Mouse (Mus musculus) naive thymus-derived CD4-positive, alpha-beta T cell, adult 5 months (primary cell): ENCODE measurements around the gene Mbd3l1. TPM values are rescaled to one million over a fixed set of nuclear protein-coding genes. Genes with fewer than 3 reads are reported as not detected.

ENCODE experiments used
- polyA plus RNA-seq: library from polyadenylated mRNA; unstranded; fragments of 100-300 nt; shearing (Covaris generic); gene quantifications from one replicate; pipeline ENCODE4 v1.2.1, GENCODE M21; 2017

Gene Mbd3l1
- polyA plus RNA-seq = not detected

GRCm38 (mm10) chr9:18478168-18478567 lies at the start of gene Mbd3l1, which contains the start of gene Zfp558:
TSS of gene Mbd3l1 (plus strand) at chr9:18478359.
TSS of gene Zfp558 (minus strand) at chr9:18478268.

GRCm38 (mm10) chr9:18430354-18430753 lies 47.8 kb upstream of the Mbd3l1 start, which contains the start of gene Mbd3l2:
TSS of gene Mbd3l2 (plus strand) at chr9:18430654.

Other genes starting within 250 kb of the Mbd3l1 start
- gene Chordc1, start 186.2 kb upstream of the Mbd3l1 start, polyA plus RNA-seq = 138 TPM
- gene Naalad2, start 75.4 kb upstream of the Mbd3l1 start, polyA plus RNA-seq = 0.20 TPM
- gene Ubtfl1, start 73.9 kb upstream of the Mbd3l1 start, polyA plus RNA-seq = 0.30 TPM
- gene Mbd3l2, start 47.7 kb upstream of the Mbd3l1 start, polyA plus RNA-seq = not detected
- gene Zfp558, start 91 bp upstream of the Mbd3l1 start, polyA plus RNA-seq = 1.2 TPM
- 0.02 TPM for gene Muc16, start 196.2 kb downstream of the Mbd3l1 start, polyA plus RNA-seq